Mouse (Mus musculus) heart, embryonic 10.5 days (tissue): ENCODE results near the gene Hist1h2ap. TPM values are rescaled to one million over a fixed set of nuclear protein-coding genes. Genes with fewer than 3 reads are reported as not detected.
A peak's percentile ranks its signal among the peaks of the same experiment; 100 is the strongest.
"Not testable (repeated sequence)": the region's sequence is repeated elsewhere in the genome, so short reads cannot be mapped to it uniquely, and the experiment has no call there.

Source experiments
- DNase-seq: peaks from one replicate; pipeline ENCODE4 v3.0.0-alpha.2; 2017; ENCODE audit warnings: low spot score
- H3K27ac ChIP-seq: fragments of 300-500 bp; sonication (generic); 2 replicates; pipeline ENCODE4 v1.5.1; 2016; ENCODE audit warnings: mild to moderate bottlenecking
- H3K27me3 ChIP-seq: fragments of 300-500 bp; sonication (generic); 2 replicates; pipeline ENCODE4 v1.6.1; 2016; ENCODE audit warnings: mild to moderate bottlenecking; ENCODE audit not compliant: poor library complexity, insufficient read depth, severe bottlenecking
- H3K36me3 ChIP-seq: fragments of 300-500 bp; sonication (generic); 2 replicates; pipeline ENCODE4 v1.6.1; 2016; ENCODE audit warnings: mild to moderate bottlenecking, moderate library complexity
- H3K4me1 ChIP-seq: fragments of 300-500 bp; sonication (generic); 2 replicates; pipeline ENCODE4 v1.6.1; 2016; ENCODE audit warnings: mild to moderate bottlenecking
- H3K4me3 ChIP-seq: fragments of 300-500 bp; sonication (generic); 2 replicates; pipeline ENCODE4 v1.5.1; 2016; ENCODE audit warnings: mild to moderate bottlenecking, moderate library complexity
- H3K9me3 ChIP-seq: fragments of 300-500 bp; sonication (generic); 2 replicates; pipeline ENCODE4 v1.6.1; 2016; ENCODE audit warnings: mild to moderate bottlenecking, moderate library complexity
- WGBS: fragments of 180-500 bp; shearing (Covaris S2); methylation state at CpG from one replicate; pipeline ENCODE4 v1.1.7; 2016; 5-methylcytosine and 5-hydroxymethylcytosine counted together
- polyA plus RNA-seq: library from polyadenylated mRNA; unstranded; fragments of >200 nt; fragmentation: Nextera tagmentation; extraction: Ambion mirVana; gene quantifications from 2 replicates; pipeline ENCODE4 v1.2.1, GENCODE M21; 2016

Hist1h2ap gene
- polyA plus RNA-seq, 1 experiment from 2014 or later, result 3,574 TPM

GRCm38 (mm10) chr13:21840508-21840907, 7.2 kb upstream of the Hist1h2ap start:
- no CpG with 5 or more reads among the region's 4 CpGs for WGBS
- H3K36me3 ChIP-seq, H3K9me3 ChIP-seq, H3K27me3 ChIP-seq, H3K4me3 ChIP-seq, H3K27ac ChIP-seq, DNase-seq, H3K4me1 ChIP-seq: not testable (repeated sequence)

- H3K36me3 ChIP-seq, H3K27ac ChIP-seq, H3K4me1 ChIP-seq, DNase-seq, H3K9me3 ChIP-seq, H3K27me3 ChIP-seq: not testable (repeated sequence)
- under 1% methylated on average over 26 of the region's 58 CpGs for WGBS
- H3K4me3 ChIP-seq, result peak within 1 kb of the TSS; percentile 24; the same call in 1 of the 2 replicates
Observed at GRCm38 (mm10) chr13:21831418-21832394, 1.6 kb downstream of the Hist1h2ap start, which contains the start of gene Hist1h4n. TSS of gene Hist1h4n (minus strand) at chr13:21832196.

- 81% methylated on average over 10 of the region's 10 CpGs for WGBS
- DNase-seq, result no peak
- Histone ChIP-seq H3K27me3 (no peaks in the 10 kb centered on the region), H3K27ac (no peak overlapping the region), H3K4me1 (no peaks in the 10 kb centered on the region), H3K4me3 (no peak overlapping the region), H3K36me3 (no peaks in the 10 kb centered on the region), H3K9me3 (no peaks in the 10 kb centered on the region)
Observed at GRCm38 (mm10) chr13:21830344-21830743, 3.0 kb downstream of the Hist1h2ap start.

GRCm38 (mm10) chr13:21828511-21828910, 4.8 kb downstream of the Hist1h2ap start:
- DNase-seq, result no peak
- no peaks in the 10 kb centered on the region for H3K4me1 ChIP-seq
- WGBS, result 79% methylated on average over 3 of the region's 3 CpGs
- no peaks in the 10 kb centered on the region for H3K9me3 ChIP-seq
- no peaks in the 10 kb centered on the region for H3K36me3 ChIP-seq
- no peaks in the 10 kb centered on the region for H3K27me3 ChIP-seq
- H3K27ac ChIP-seq, result no peak overlapping the region
- no peak overlapping the region for H3K4me3 ChIP-seq

GRCm38 (mm10) chr13:21820082-21820890, 13.0 kb downstream of the Hist1h2ap start:
- not testable (repeated sequence) for H3K4me1 ChIP-seq, DNase-seq, H3K4me3 ChIP-seq, H3K36me3 ChIP-seq, H3K27me3 ChIP-seq, H3K27ac ChIP-seq, H3K9me3 ChIP-seq
- WGBS, result 70% methylated on average over 7 of the region's 16 CpGs

GRCm38 (mm10) chr13:21812092-21812491, 21.2 kb downstream of the Hist1h2ap start:
- H3K27ac ChIP-seq, H3K4me3 ChIP-seq, DNase-seq, H3K9me3 ChIP-seq, H3K36me3 ChIP-seq, H3K4me1 ChIP-seq, H3K27me3 ChIP-seq: not testable (repeated sequence)
- WGBS, result 0% methylated on average over 14 of the region's 14 CpGs

GRCm38 (mm10) chr13:21811539-21811938, 21.8 kb downstream of the Hist1h2ap start, which contains the start of gene Hist1h4m:
TSS of gene Hist1h4m (plus strand) at chr13:21811746.
- DNase-seq, H3K36me3 ChIP-seq, H3K4me3 ChIP-seq, H3K4me1 ChIP-seq, H3K9me3 ChIP-seq, H3K27ac ChIP-seq, H3K27me3 ChIP-seq: not testable (repeated sequence)
- WGBS, result no CpG with 5 or more reads among the region's 24 CpGs

GRCm38 (mm10) chr13:21811074-21811473, 22.2 kb downstream of the Hist1h2ap start:
- not testable (repeated sequence) for H3K9me3 ChIP-seq, H3K4me3 ChIP-seq, H3K36me3 ChIP-seq, H3K4me1 ChIP-seq, DNase-seq, H3K27me3 ChIP-seq, H3K27ac ChIP-seq
- no CpG with 5 or more reads among the region's 8 CpGs for WGBS

GRCm38 (mm10) chr13:21810073-21810472, 23.2 kb downstream of the Hist1h2ap start, which contains the start of the genes Hist1h2bq and Hist1h2ao:
TSS of gene Hist1h2bq (minus strand) at chr13:21810197.
TSS of gene Hist1h2ao (plus strand) at chr13:21810465.
- DNase-seq, H3K4me3 ChIP-seq, H3K27ac ChIP-seq: not testable (repeated sequence)

GRCm38 (mm10) chr13:21803058-21803457, 30.2 kb downstream of the Hist1h2ap start:
- not testable (repeated sequence) for H3K4me1 ChIP-seq, DNase-seq, H3K27me3 ChIP-seq, H3K4me3 ChIP-seq, H3K36me3 ChIP-seq, H3K27ac ChIP-seq, H3K9me3 ChIP-seq
- WGBS, result no CpG with 5 or more reads among the region's 4 CpGs

More at GRCm38 (mm10) chr13:21810073-21810472, 23.2 kb downstream of the Hist1h2ap start, which contains the start of the genes Hist1h2bq and Hist1h2ao:
- H3K4me1 ChIP-seq, H3K27me3 ChIP-seq, H3K36me3 ChIP-seq, H3K9me3 ChIP-seq: not testable (repeated sequence)
- WGBS, result no CpG with 5 or more reads among the region's 23 CpGs

- H3K27me3 ChIP-seq, H3K4me1 ChIP-seq, H3K9me3 ChIP-seq, H3K36me3 ChIP-seq, DNase-seq, H3K4me3 ChIP-seq, H3K27ac ChIP-seq: not testable (repeated sequence)
Observed at GRCm38 (mm10) chr13:21797163-21797562, 36.1 kb downstream of the Hist1h2ap start.

GRCm38 (mm10) chr13:21795584-21795983, 37.7 kb downstream of the Hist1h2ap start:
- Histone ChIP-seq H3K27me3 (no peaks in the 10 kb centered on the region), H3K9me3 (no peaks in the 10 kb centered on the region), H3K4me1 (peaks cover 5% of the 10 kb centered on the region), H3K27ac (no peak overlapping the region), H3K4me3 (no peak overlapping the region), H3K36me3 (no peaks in the 10 kb centered on the region)
- no peak for DNase-seq
- 89% methylated on average over 7 of the region's 7 CpGs for WGBS
